Mouse (Mus musculus): Measurements from ENCODE around the gene Kcnh2. TPM values are rescaled to one million over a fixed set of nuclear protein-coding genes. Genes with fewer than 3 reads are reported as not detected.

The Kcnh2 gene
- polyA plus RNA-seq, 1 experiment from 2014 or later = 17.4 TPM

DNA sequence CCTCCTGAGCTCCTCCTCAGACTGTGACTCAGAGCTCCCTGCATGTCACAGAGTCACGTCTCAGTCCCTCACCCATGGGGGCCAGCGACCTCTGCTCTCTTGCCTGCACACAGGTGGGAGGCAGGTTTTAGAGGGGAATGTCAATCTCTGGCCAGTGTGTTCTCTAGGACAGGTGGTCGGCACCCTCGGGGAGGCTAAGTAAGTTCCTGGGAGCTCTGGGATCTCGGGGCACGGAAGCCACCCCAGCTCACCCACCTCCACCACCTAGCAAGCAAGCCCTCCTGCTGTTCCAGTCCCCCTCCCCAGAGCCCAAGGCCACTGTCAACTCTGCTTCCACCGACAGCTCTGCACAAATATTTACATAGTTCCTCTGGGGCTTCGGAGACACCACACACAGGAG is 8.4 kb downstream of the Kcnh2 start:
- ATAC-seq (ENCODE audit: low FRiP score) = no peak
- H3K4me1 ChIP-seq = peaks cover 56% of the 10 kb centered on the region
- no peak overlapping the region for H3K9ac ChIP-seq
- WGBS = 41% methylated on average over 8 of the region's 8 CpGs
- H3K4me3 ChIP-seq = no peak overlapping the region
- H3K27me3 ChIP-seq = peaks cover 7% of the 10 kb centered on the region; the same call in 1 of the 2 replicates
- no peaks in the 10 kb centered on the region for H3K36me3 ChIP-seq
- H3K9me3 ChIP-seq (replicated peaks) = no peaks in the 10 kb centered on the region
- 0 out of 2 replicates have a peak overlapping the region, but pooled peaks have one; percentile 26 for H3K4me2 ChIP-seq (replicated peaks)
- H3K27ac ChIP-seq = peak overlapping the region; percentile 97

DNA sequence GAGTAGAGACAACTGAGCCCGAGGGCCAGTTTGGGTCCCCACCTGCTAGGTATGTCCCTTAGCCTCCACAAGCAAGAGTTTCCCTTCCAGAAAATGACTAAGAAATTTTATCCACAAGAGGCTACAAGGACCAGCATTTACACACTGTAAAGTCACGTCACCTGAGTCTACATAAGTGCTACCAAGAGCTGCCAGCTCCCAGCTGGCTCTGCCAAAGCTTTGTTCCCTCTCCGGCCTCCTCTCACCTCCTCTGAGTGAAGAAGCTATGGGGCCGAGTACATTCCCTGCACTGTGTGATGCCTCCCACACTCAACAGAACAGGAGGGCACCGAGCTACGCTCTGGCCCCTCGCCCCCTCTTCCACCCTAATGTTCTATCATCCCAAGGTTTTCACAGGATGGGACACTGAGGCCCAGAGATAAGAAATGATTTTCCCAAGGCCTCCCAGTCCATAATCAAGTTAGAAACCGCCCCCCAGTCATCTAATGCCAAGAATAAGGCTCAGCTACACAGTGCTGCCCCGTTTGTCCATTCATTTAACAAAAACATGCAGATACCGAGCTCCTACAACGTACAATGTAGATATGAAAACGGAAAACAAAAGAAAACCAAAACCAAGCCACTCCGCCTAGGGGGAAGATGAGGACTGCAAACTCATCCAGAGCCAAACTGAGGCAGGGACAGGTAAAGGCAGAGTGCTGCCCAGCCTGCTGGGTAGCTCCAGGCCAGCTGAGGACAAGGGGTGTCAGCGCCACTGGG is 9.0 kb downstream of the Kcnh2 start:
- no peak overlapping the region for H3K4me3 ChIP-seq
- H3K9me3 ChIP-seq (replicated peaks) = no peaks in the 10 kb centered on the region
- no peak overlapping the region for H3K4me2 ChIP-seq (replicated peaks)
- peaks cover 5% of the 10 kb centered on the region; the same call in 1 of the 2 replicates for H3K27me3 ChIP-seq
- ATAC-seq (ENCODE audit: low FRiP score) = no peak
- WGBS = 77% methylated on average over 14 of the region's 14 CpGs
- H3K4me1 ChIP-seq = peaks cover 56% of the 10 kb centered on the region
- no peaks in the 10 kb centered on the region for H3K36me3 ChIP-seq
- peak overlapping the region; percentile 97 for H3K27ac ChIP-seq
- H3K9ac ChIP-seq = no peak overlapping the region

DNA sequence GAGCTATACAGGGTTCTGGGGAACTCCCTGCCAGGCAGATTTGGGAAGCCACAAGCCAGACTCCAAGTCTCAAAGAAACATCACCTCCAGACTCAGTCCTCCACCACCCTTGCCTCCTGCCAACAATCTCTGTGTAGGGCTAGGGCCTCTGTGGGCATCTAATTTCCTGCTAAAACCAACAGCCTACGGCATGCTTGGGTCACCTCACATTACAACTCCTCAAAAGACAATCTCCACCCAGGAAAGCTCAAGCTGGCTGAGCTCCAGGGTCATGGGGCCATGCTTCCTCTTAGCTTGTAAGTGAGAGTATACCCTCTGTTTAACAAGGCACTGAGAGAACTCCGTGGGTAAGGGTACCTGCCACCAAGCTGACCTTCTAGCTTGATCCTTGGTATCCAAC is 13.6 kb downstream of the Kcnh2 start:
- Histone ChIP-seq H3K36me3 (no peaks in the 10 kb centered on the region), H3K4me2 (replicated peaks) (no peak overlapping the region), H3K9me3 (replicated peaks) (no peaks in the 10 kb centered on the region), H3K27me3 (no peaks in the 10 kb centered on the region), H3K27ac (no peak overlapping the region), H3K9ac (no peak overlapping the region), H3K4me1 (peaks cover 55% of the 10 kb centered on the region), H3K4me3 (no peak overlapping the region)
- ATAC-seq (ENCODE audit: low FRiP score) = no peak
- WGBS = 73% methylated on average over 2 of the region's 2 CpGs

DNA sequence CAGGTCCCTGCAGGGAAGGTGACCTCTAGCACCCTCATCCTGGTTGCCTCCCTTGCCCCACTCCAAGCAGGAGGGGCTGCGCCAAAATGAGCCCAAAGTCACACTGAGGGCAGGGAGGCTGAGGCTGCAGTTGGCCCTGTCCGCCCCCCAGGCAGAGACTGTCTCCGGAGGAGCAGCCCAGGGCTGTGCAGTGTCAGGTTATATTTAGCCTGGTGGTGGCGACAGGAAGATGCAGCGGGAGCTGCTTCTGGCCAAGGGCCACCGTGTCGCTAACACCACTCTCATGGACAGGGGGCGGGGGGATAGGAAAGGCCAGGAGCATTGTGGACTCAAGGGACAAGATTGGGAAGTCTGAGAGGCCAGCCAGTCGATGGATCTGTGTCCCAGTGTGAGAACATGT is 14.0 kb downstream of the Kcnh2 start:
- H3K27me3 ChIP-seq = no peaks in the 10 kb centered on the region
- 27% methylated on average over 9 of the region's 9 CpGs for whole genome bisulfite sequencing
- H3K4me3 ChIP-seq = no peak overlapping the region
- H3K9ac ChIP-seq = no peak overlapping the region
- ATAC-seq (ENCODE audit: low FRiP score) = 0 out of 2 replicates have a peak, but pooled peaks have one; percentile 11
- H3K4me1 ChIP-seq = peaks cover 50% of the 10 kb centered on the region
- no peaks in the 10 kb centered on the region for H3K9me3 ChIP-seq (replicated peaks)
- 0 out of 2 replicates have a peak overlapping the region, but pooled peaks have one; percentile 18 for H3K27ac ChIP-seq
- no peaks in the 10 kb centered on the region for H3K36me3 ChIP-seq
- H3K4me2 ChIP-seq (replicated peaks) = no peak overlapping the region

DNA sequence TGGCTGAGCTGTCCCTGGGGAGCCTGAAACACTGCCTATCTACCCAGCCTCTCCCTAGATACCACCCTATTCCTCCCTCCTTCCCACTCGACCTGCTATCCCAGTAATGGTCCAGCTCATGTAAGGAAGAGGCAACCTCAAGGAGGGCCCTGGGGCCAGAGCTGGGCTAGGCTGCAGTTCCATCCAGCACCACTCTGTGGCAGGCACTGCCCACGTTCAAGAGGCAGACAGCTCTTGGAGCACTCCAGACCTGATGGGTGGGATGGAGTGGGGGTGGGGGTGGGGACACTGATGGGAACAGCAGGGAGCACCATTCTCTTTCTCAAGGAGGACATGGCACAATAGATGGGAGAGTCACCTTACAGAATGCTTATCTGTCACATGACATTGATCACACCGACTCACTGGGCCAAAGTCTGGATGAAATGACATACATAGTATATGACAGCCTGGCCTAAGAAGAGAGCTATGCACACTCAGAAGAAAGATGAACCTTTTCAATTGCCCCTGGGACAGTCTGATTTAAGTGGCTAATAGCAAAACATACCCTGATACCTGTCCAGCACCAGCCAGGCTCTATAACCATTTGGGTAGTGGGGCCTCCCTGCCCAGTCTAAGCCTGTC is 15.4 kb downstream of the Kcnh2 start:
- Histone ChIP-seq H3K9ac (no peak overlapping the region), H3K4me1 (peaks cover 38% of the 10 kb centered on the region), H3K27ac (peak overlapping the region; percentile 52)

DNA sequence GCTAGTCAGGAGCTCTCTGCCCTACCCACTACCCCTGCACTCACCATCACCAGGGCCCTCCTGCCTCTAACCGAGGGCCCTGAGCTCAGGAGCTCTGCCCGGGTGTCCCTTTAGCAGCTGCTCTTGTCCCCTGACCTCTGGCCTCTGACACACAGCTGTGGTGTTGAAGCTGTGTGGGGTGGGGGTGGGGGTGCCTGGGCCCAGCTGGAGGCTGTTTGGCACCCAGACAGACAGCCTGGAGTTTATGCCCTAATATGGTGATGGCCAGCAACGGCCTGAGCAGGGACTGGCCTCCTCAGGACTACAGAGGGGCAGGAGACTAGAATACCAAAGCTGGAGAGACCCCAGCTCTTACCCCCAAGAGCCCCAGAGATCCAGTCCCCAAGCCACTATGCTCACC is 16.7 kb downstream of the Kcnh2 start:
- H3K27ac ChIP-seq = peak overlapping the region; percentile 52; the same call in 1 of the 2 replicates

More for the DNA sequence above, 15.4 kb downstream of the Kcnh2 start:
- Histone ChIP-seq H3K9me3 (replicated peaks) (no peaks in the 10 kb centered on the region), H3K27me3 (no peaks in the 10 kb centered on the region), H3K4me2 (replicated peaks) (no peak overlapping the region), H3K4me3 (no peak overlapping the region), H3K36me3 (peaks cover 7% of the 10 kb centered on the region; the same call in 1 of the 2 replicates)
- 5% methylated on average over 3 of the region's 3 CpGs for WGBS
- peak; percentile 88 for ATAC-seq (ENCODE audit: low FRiP score)

DNA sequence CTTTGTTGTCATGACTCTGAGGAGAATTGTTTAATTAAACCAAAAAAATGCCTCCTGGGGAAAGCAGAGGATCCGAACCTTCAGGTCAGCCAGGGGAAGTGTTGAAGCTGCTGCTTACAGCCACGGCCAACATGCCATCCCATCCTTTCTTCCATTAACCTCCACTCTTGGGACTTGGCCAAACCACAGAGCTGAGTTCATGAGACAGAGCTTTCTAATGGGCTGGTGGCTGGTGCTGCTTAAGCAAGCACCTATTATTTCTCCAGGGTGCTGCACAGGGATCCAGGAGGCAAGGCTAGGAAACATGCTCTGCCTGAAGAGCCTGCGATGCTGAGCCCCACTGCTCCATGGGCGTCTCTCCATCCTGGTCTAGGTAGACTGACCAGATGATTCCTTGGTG is 19.0 kb downstream of the Kcnh2 start:
- Histone ChIP-seq H3K4me1 (peaks cover 56% of the 10 kb centered on the region), H3K9ac (no peak overlapping the region), H3K27me3 (no peaks in the 10 kb centered on the region), H3K9me3 (replicated peaks) (no peaks in the 10 kb centered on the region), H3K27ac (no peak overlapping the region), H3K4me2 (replicated peaks) (no peak overlapping the region), H3K36me3 (peaks cover 7% of the 10 kb centered on the region; the same call in 1 of the 2 replicates), H3K4me3 (no peak overlapping the region)
- ATAC-seq (ENCODE audit: low FRiP score) = no peak
- WGBS = 80% methylated on average over 4 of the region's 4 CpGs

More for the DNA sequence above, 16.7 kb downstream of the Kcnh2 start:
- peaks cover 7% of the 10 kb centered on the region; the same call in 1 of the 2 replicates for H3K36me3 ChIP-seq
- no peak overlapping the region; the same call in 1 of the 2 replicates for H3K9ac ChIP-seq
- no peaks in the 10 kb centered on the region for H3K9me3 ChIP-seq (replicated peaks)
- no peak overlapping the region for H3K4me3 ChIP-seq
- H3K4me2 ChIP-seq (replicated peaks) = no peak overlapping the region
- WGBS = 29% methylated on average over 3 of the region's 3 CpGs
- H3K27me3 ChIP-seq = no peaks in the 10 kb centered on the region
- no peak for ATAC-seq (ENCODE audit: low FRiP score)
- peaks cover 45% of the 10 kb centered on the region for H3K4me1 ChIP-seq

DNA sequence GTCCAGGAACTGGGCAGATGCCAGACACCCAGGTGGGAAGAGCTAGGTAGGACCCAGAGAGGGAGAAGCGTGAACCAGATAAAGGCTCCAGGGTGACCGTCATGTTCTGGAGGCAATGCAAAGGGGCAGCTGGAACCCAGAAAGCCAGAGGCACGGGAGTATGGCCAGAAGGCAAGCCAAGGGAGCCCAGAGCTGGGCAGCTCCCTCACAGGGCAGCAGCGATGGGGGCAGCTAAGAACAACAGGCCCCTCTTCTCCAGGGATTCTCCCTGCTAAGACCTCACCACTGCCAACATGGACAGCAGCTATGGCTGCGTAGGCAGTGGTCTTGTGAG is 21.5 kb downstream of the Kcnh2 start:
- H3K4me3 ChIP-seq = no peak overlapping the region
- H3K27me3 ChIP-seq = peaks cover 9% of the 10 kb centered on the region; the same call in 1 of the 2 replicates
- WGBS = 40% methylated on average over 5 of the region's 5 CpGs
- peak overlapping the region; percentile 90 for H3K27ac ChIP-seq
- H3K4me2 ChIP-seq (replicated peaks) = peak overlapping the region; percentile 66
- H3K4me1 ChIP-seq = peaks cover 31% of the 10 kb centered on the region
- H3K9ac ChIP-seq = peak overlapping the region; percentile 65
- peaks cover 24% of the 10 kb centered on the region for H3K36me3 ChIP-seq
- no peaks in the 10 kb centered on the region for H3K9me3 ChIP-seq (replicated peaks)
- no peak for ATAC-seq (ENCODE audit: low FRiP score)

DNA sequence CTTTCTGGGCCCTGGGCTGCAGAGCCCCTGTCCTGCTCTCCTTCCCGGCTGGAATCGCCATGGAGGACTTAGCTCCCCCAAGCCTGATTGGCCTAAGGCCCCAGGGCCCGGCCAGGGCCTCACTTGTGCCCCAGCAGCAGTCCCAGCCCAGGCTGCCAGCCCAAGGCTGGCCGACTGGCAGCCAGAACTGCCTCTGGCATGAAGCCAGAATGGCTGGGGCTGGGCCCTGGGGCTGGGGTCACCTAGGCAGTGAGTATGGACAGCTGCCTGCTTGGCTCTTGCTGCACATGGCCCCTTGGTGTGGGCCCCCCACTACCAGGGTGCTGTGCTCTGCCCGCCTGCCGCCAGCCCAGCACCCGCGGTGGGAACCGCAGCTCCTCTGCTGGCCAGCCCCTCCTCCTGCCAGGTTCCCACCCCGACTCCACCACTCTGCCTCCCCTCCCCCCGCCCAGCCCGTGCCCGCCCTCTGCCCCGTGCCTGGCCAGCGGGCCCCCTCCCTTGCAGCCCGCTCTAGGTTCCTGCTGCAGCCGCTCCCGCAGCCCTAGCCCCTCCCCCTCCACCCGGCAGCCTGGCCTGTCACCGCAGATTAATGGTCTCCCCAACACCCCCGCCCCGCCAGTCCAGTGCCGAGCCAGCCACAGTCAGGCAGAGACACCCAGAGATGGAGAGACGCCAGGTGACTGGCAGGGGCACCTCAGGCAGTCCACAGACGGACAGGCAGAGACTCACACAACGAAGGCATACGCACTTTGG is 22.0 kb downstream of the Kcnh2 start:
- H3K4me2 ChIP-seq (replicated peaks) = peak overlapping the region; percentile 66
- H3K36me3 ChIP-seq = peaks cover 29% of the 10 kb centered on the region
- peak overlapping the region; percentile 25 for H3K4me3 ChIP-seq
- peaks cover 14% of the 10 kb centered on the region; the same call in 1 of the 2 replicates for H3K27me3 ChIP-seq
- H3K27ac ChIP-seq = peak overlapping the region; percentile 90
- whole genome bisulfite sequencing = 3% methylated on average over 27 of the region's 27 CpGs
- H3K9ac ChIP-seq = peak overlapping the region; percentile 65
- peaks cover 26% of the 10 kb centered on the region for H3K4me1 ChIP-seq
- peak; percentile 88 for ATAC-seq (ENCODE audit: low FRiP score)
- no peaks in the 10 kb centered on the region for H3K9me3 ChIP-seq (replicated peaks)

DNA sequence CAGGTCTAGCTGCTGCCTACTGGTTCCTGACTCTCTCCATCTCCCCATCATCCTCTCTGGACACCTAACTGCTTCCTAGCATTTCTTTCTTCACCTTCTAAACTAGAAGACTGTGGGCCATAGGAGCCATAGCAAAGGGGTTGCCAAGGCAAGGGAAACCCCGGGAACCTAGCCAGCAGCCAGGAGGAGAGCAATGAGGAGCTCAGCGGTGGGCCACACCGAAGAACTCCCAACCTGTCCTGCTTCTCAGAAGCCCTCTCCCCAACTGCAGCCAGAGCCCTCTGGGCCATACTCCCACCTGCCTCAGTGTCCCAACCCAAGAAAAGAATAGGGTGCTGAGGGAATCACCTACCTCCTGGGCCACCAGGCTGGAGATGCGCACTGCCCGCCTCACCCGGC is 22.6 kb downstream of the Kcnh2 start:
- Histone ChIP-seq H3K27me3 (peaks cover 18% of the 10 kb centered on the region; the same call in 1 of the 2 replicates), H3K4me1 (peaks cover 26% of the 10 kb centered on the region), H3K4me3 (peak overlapping the region; percentile 25), H3K36me3 (peaks cover 35% of the 10 kb centered on the region), H3K27ac (peak overlapping the region; percentile 90), H3K4me2 (replicated peaks) (peak overlapping the region; percentile 66), H3K9ac (peak overlapping the region; percentile 65), H3K9me3 (replicated peaks) (no peaks in the 10 kb centered on the region)
- no peak; the same call in 1 of the 2 replicates for ATAC-seq (ENCODE audit: low FRiP score)
- 72% methylated on average over 6 of the region's 6 CpGs for WGBS

DNA sequence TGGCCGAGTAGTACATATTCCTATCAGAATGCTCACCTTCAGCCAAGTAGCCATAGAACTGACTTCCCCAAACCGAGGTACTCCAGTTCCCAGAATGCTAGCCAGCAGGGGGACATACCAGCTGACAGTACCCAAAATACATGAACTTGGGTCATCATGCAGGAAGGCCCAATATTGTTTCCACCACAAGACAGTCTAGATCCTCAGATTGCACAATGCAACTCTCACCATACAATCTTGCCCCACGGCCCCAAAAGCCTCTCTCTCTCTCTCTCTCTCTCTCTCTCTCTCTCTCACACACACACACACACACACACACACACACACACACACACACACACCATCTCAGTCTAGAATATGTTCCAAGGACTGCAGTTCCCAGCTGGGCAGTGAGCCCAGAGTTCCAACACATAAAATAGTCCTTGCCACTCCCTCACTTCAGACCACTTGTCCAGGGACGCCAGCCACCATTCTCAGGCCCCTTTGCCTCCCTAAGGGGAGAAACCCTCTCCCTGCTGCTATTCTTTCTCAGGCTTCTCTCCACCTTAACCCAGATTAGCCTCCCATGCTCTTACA is 24.5 kb downstream of the Kcnh2 start:
- H3K36me3 ChIP-seq = peaks cover 36% of the 10 kb centered on the region
- no peak overlapping the region for H3K27ac ChIP-seq
- H3K9me3 ChIP-seq (replicated peaks) = no peaks in the 10 kb centered on the region
- 80% methylated on average over 4 of the region's 4 CpGs for WGBS
- ATAC-seq (ENCODE audit: low FRiP score) = no peak
- H3K4me2 ChIP-seq (replicated peaks) = no peak overlapping the region
- H3K4me1 ChIP-seq = peaks cover 36% of the 10 kb centered on the region
- H3K27me3 ChIP-seq = peaks cover 18% of the 10 kb centered on the region; the same call in 1 of the 2 replicates
- no peak overlapping the region for H3K9ac ChIP-seq
- H3K4me3 ChIP-seq = no peak overlapping the region

Data from hindbrain, embryonic 12.5 days (tissue).